Mouse (Mus musculus) retina, postnatal 1 day (tissue): ENCODE measurements around the gene Vwa1.
"Not testable (repeated sequence)": the region's sequence is repeated elsewhere in the genome, so short reads cannot be mapped to it uniquely, and the experiment has no call there.

Source experiments
- DNase-seq: peaks from one replicate; pipeline ENCODE4 v3.0.0-alpha.2; 2012

Gene Vwa1

DNA sequence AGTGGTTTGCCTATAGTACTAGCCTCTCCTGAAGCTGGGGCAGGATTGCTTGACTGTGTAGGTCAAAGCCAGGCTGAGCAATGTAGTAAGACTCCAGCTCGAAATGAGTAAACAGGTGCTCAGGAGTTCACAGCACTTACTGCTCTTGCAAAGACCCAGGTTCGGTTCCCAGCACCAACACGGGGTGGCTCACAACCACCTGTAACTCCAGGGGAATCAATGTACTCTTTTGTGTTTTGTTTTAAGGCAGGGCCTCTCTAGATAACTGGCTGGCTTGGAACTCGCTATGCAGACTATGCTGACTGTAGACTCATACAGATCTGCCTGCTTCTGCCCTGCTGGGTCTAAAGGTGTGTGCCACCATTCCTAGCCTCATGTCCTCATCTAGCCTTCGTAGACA is 31.8 kb downstream of the Vwa1 start:
- DNase-seq: no peak

DNA sequence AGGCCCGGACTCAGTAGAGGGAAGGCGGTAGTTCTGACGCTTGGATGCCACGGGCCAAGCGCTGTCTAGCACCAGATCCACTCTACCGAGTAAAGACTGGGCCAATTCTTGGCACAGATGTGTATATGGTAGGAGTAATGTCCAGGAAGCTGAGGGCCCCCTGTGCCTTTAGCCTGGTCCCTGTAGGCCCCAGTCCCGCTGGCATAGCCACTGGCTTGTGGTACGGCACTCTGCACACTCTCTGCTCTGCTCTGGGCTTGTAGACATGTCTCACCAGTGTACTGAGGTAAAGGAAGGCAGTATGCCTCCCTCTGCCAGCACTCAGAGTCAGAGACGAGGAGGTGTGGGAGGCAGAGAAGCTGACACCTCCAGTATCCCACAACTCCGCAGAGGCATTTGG is 33.8 kb downstream of the Vwa1 start:
- DNase-seq: not testable (repeated sequence)

DNA sequence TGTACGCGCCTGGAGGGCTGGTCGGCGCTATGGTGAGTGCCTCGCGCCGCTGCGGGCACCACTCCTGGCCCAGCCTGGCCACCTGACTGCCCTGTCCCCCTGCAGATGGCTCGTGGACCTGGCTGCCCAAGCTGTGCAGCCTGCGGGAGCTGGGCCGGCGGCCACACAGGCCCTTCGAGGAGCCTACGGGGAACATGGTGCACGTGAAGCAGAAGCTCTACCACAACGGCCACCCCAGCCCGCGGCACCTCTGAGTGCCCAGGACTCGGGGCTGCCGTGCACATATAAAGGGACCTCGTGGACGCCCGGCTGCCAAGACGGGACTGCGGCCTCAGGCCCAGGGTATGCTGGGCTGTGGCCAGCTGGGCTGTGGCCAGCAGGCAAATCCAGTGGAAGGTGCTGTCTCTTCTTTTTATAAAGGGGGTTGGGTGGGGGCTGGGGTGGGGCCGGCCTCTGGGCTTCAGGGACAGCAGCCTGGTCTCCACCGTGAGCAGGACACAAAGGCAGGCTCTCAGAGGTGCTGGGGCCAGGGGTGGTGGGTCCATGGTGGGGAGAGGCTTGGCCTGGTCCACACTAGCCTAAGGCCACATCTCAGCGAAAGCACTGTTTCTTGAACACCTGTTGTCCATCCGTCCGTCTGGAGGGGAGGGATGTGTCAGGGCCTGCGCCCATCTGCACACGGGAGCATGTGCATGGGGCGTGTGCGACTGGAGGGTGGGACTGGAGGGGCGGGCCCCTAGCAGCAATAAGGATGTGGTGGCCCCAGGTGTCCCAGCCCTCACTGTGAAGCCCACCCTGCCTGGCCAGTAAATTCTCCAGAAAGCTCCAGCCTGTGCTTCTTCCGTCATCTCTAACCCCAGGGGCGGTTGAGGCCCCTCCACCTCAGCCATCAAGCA is 34.5 kb downstream of the Vwa1 start:
- DNase-seq: no peak

DNA sequence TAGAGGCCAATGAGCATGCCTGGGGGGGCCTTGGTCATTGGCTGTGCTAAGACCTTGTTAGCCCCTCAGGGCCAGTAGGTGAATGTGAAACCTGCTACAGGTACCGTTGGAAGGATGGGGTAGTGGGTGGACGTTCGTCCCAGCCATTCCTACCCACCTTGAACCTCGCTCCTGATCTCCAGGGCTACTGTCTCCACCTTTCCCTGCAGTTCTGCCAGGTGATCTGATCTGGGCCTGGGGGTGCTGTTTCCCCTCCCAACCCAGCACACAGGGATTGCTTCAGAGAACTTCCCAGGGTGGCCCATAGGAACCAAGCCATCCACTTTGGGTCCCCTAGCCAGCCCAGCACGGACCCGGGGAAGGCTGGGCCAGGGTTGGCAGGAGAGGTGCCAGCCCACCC is 35.3 kb downstream of the Vwa1 start:
- no peak for DNase-seq

DNA sequence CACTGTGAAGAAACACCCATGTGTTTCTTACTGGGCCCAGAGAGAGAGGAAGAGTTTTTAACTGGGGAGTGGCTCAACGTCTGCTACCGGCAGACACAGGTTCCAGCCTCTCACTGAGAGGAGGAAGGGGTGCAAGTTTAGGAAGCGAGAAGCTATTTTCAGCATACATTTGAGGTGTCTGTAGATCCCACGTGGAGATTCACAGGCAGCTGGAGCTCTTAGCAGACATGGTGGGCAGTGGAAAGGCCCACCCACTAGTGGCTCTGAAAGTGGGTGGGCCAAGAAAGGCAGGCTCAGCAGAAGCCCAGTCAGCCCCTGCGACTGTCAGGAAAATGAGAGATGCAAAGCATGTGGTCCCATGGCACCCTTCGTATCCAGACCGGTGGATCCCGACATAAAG is 36.2 kb downstream of the Vwa1 start:
- no peak for DNase-seq

DNA sequence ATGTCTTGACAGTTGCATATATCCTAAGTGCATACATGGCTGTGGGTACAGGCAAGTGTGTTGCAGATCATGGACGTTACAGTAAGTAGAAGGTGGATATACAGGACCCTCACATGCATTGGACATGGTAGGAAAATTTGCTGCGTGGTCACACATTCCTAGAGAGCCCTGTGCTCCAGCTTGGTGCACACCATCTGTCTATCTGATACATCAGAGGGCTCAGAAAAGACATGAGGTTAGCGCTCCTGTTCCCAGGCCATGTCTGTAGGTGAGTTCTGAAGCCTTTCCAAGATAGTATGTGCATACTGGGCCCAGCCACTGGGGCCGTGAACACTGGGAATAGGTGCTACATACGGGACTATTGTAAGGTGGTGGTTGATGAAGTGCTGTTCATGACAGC is 38.1 kb downstream of the Vwa1 start:
- DNase-seq: no peak

DNA sequence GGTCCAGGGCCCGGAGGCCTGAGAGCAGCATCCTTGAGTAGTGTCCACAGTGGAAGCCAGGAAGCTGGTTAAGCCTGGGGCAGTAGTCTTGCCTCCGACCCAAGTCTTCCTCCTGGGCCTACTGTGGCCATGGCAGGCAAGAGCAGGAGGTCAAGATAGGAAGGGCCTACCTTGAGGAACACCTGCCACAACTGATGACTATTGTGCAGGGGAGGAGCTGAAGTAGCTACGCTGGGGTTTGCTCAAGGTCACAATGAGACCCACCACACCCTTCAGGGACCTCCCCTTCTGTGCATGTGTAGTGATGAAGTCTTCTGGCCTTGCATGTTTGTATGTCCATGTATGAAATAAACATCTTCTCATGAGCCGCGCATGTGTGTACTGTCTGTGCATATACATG is 38.7 kb downstream of the Vwa1 start:
- DNase-seq: no peak

DNA sequence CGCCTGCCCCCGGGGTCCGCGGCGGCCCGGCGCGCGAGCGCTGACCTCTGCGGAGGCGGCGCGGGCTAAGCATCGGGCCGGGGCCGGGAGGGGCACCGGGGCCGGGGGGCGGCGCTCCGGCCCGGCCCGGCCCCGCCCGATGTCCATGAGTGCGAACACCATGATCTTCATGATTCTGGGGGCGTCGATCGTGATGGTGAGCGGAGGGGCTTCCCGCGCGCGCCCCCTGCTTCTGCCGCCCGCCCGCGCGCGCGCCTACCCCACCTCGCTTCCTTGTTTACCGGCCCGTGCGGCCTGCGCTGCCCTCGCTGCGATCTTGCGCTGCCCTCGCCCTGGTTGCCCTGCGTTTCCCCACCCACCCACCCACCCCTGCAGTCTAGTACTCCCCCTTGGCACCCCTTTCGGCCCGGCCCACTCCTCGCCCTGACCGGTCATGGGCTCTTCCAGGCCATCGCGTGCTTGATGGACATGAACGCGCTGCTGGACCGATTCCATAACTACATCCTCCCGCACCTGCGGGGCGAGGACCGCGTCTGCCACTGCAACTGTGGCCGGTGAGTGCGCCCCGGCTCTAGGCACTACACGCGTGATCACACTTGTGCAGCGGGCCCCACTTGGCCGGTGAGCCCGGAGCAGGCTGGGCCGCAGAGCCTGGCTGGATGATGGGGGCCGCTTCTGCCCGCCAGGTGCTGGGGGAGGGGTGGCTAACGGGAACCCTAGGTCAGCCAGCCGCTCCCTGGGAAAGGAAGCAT is 39.4 kb downstream of the Vwa1 start:
- peak; percentile 73 for DNase-seq

DNA sequence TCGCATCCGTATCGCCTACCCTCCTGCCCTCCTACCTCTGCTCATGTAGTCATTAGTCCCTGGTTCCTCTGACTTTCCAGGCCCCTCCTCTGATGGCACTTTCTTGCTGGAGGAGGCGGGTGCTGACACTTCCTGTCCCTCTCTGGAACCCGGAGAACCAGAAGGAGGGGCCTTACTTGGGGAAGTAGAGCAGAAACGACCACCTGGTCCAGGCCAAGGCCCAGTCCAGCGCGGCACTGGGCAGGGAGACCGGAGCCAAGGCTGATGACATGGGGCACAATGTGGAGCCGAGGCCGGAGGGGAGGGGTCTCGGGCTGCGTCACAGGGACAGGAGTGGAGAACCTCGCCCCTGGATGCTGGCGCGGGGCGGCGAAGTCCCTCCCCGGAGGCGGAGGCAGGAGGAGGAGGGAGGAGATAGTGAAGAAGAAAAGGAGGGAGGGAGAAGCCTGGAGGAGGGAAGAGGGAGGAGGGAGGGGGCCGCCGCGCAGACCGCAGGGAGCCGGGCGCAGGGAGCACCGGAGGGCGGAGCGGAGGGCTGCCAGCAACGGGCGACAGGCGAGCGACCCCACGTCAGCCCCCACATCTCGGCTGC is 40.1 kb downstream of the Vwa1 start, which contains the start of gene Tmem240:
Gene Tmem240 (plus strand): TSS at position 451 of the 592 bp plus-strand sequence.
- peak; percentile 97 for DNase-seq

DNA sequence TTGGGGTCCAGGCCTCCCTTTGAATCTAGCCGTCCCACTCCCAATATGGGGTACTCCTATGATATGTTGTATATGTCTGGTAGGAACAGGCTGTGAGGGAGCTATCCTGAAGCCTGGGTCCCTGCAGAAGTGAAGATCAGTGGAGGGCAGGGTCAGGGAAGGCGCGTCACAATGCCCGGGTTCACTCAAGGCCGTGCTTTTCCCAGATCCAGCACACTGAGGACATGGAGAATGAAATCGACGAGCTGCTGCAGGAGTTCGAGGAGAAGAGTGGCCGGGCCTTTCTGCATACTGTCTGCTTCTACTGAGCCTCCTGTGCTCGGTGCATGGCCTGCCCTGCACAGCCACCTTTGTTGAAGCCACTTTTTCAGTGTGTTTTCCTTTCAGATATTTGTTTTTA is 41.2 kb downstream of the Vwa1 start:
- no peak for DNase-seq

DNA sequence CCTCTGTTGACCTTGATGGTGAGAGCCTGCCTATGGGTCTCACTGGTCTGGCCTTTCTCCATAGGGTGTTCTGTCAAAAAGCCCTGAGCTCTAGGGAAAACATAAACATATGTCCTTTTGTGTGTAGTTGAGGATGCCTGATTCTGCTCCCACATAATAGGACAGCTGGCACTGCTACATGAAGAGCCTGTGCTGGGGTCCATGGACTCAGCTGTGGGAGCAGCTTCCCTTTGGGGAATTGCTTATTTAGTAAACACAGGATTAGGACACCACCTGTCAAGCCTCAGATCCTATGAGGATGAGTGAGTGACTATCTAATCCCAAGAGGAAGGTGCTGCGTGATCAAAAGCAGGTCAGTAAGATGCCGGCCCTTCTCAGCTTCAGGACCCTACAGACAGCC is 46.5 kb downstream of the Vwa1 start:
- DNase-seq: peak; percentile 74

DNA sequence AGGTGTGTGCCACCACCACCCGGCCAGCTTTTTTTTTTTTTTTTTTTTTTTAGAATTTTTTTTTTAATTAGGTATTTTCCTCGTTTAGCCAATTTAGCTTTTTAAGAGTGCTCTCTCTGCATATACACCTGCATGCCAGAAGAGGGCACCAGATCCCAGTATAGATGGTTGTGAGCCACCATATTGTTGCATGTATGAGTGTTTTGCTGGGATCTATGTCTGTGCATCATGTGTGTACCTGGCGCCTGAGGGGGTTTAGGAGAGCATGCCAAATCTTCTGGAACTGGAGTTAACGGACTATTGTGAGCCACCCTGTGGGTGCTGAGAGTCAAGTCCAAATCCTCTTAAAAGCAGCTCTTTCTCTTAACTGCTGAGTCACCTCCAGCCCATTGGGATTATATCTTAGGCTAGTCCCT is 52.8 kb downstream of the Vwa1 start:
- DNase-seq: peak; percentile 75
